Mouse (Mus musculus) ES-E14 (cell line): Measurements from ENCODE around the gene Rnf166. TPM values are rescaled to one million over a fixed set of nuclear protein-coding genes. Genes with fewer than 3 reads are reported as not detected.

ENCODE experiments used
- DNase-seq: peaks from one replicate; pipeline ENCODE4 v3.0.0-alpha.2; 2013; ENCODE audit warnings: low read depth, low spot score
- H3K27ac ChIP-seq: 2 replicates; pipeline ENCODE4 v1.5.1; 2012; ENCODE audit warnings: low read depth, mild to moderate bottlenecking, low read length, moderate library complexity, mixed read lengths; ENCODE audit not compliant: poor library complexity, insufficient read depth, severe bottlenecking
- H3K36me3 ChIP-seq: 2 replicates; pipeline ENCODE4 v1.6.1; 2012; ENCODE audit warnings: mild to moderate bottlenecking, low read length, moderate library complexity, mixed read lengths; ENCODE audit not compliant: control insufficient read depth, poor library complexity, insufficient read depth, severe bottlenecking
- H3K4me1 ChIP-seq, 2 experiments: fragments of 150-350 bp in 1 of 2; sonication (generic) in 1 of 2; 2 replicates each; pipeline ENCODE4 v1.6.1; 2012; ENCODE audit warnings: low read length in 2 of 2, mild to moderate bottlenecking in 1 of 2, mixed read lengths in 1 of 2; ENCODE audit not compliant: control insufficient read depth in 2 of 2, insufficient read depth in 2 of 2, poor library complexity in 1 of 2
- H3K4me3 ChIP-seq, 2 experiments: fragments of 150-350 bp in 1 of 2; sonication (generic) in 1 of 2; 2 replicates each; pipeline ENCODE4 v1.5.1; 2012; ENCODE audit warnings: low read length in 2 of 2, low read depth in 1 of 2, mild to moderate bottlenecking in 1 of 2, mixed read lengths in 1 of 2; ENCODE audit not compliant: insufficient read depth in 1 of 2, poor library complexity in 1 of 2, severe bottlenecking in 1 of 2
- H3K9ac ChIP-seq: 2 replicates; pipeline ENCODE4 v1.6.1; 2012; ENCODE audit warnings: low read depth, mild to moderate bottlenecking, low read length, mixed read lengths; ENCODE audit not compliant: poor library complexity, insufficient read depth, severe bottlenecking
- H3K9me3 ChIP-seq: fragments of 150-350 bp; sonication (generic); 2 replicates; pipeline ENCODE4 v1.6.1; 2012; ENCODE audit warnings: low read depth, mild to moderate bottlenecking, low read length; ENCODE audit not compliant: control insufficient read depth, insufficient read depth
- CHD2 ChIP-seq: IDR thresholded peaks from 2 replicates; pipeline ENCODE4 v1.6.1; 2014; ENCODE audit warnings: mild to moderate bottlenecking, low read depth, low read length, inconsistent platforms
- HCFC1 ChIP-seq: IDR thresholded peaks from 2 replicates; pipeline ENCODE4 v1.6.1; 2012; ENCODE audit warnings: low read length, inconsistent platforms, borderline replicate concordance; ENCODE audit not compliant: insufficient read depth
- MAFK ChIP-seq: IDR thresholded peaks from 2 replicates; pipeline ENCODE4 v1.6.1; 2014; ENCODE audit warnings: mild to moderate bottlenecking, low read depth, low read length, inconsistent platforms; ENCODE audit not compliant: insufficient read depth
- ZC3H11A ChIP-seq: IDR thresholded peaks from 2 replicates; pipeline ENCODE4 v1.6.1; 2012; ENCODE audit warnings: low read depth, mild to moderate bottlenecking, inconsistent platforms, low read length, borderline replicate concordance
- ZNF384 ChIP-seq: IDR thresholded peaks from 2 replicates; pipeline ENCODE4 v1.6.1; 2012; ENCODE audit warnings: low read depth, low read length, inconsistent platforms
- in situ Hi-C, 2 experiments: fragments of 600-800 bp; cut with MboI; formaldehyde crosslinking; loops; one replicate each; pipeline ENCODE4 v1.15.1; 2025; ENCODE audit warnings: low sequenced_read_pairs in 2 of 2, inconsistent platforms in 1 of 2; ENCODE audit not compliant: unreplicated experiment in 2 of 2
- total RNA-seq: library from RNA; depleted of rRNA; stranded (reverse); fragments of 300-350 nt; gene quantifications from 2 replicates; pipeline ENCODE4 v1.2.3, GENCODE M21; 2012

Gene Rnf166
- total RNA-seq, 1 experiment = 10.8 TPM

GRCm38 (mm10) chr8:122451161-122451703, 24.6 kb downstream of the Rnf166 start:
- H3K36me3 ChIP-seq = peaks cover 3% of the 10 kb centered on the region; the same call in 1 of the 2 replicates

DNA sequence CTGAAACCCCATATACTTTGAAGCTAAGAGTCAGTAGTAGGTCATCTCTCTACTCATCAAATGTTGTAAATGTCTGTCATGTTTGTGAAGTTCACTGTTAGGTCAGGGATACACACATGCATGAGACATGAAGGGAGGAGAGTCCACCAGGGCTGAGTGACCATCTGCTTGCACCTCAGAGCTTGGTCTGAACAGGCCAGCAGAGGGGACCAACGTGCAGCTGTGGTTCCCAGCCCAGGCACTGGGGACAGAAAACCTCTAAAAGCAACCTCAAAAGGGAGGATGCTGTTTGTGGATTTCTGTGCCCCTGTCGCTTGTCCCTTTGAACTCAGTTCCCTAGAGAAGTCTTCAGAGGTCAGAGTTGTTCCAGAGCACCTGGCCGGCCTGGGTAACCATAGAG, 30.7 kb downstream of the Rnf166 start:
- H3K36me3 ChIP-seq = no peaks in the 10 kb centered on the region
- H3K4me3 ChIP-seq = no peak overlapping the region
- H3K27ac ChIP-seq = no peak overlapping the region
- TF ChIP-seq CHD2 (no peak), MAFK (no peak), ZC3H11A (no peak), HCFC1 (no peak), ZNF384 (no peak)
- in situ Hi-C loops = no loop called here
- DNase-seq = no peak
- H3K4me1 ChIP-seq = peaks cover 0 to 5% of the 10 kb centered on the region in 2 experiments; a peak in 1 of 4 replicates
- no peak overlapping the region for H3K9ac ChIP-seq
- no peaks in the 10 kb centered on the region for H3K9me3 ChIP-seq

More at GRCm38 (mm10) chr8:122451161-122451703, 24.6 kb downstream of the Rnf166 start:
- no peak overlapping the region for H3K4me3 ChIP-seq
- H3K9ac ChIP-seq = no peak overlapping the region
- no peak for DNase-seq
- in situ Hi-C loops = no loop called here
- H3K4me1 ChIP-seq = no peaks in the 10 kb centered on the region; a peak in 1 of 4 replicates
- no peaks in the 10 kb centered on the region for H3K9me3 ChIP-seq
- TF ChIP-seq CHD2 (no peak), MAFK (no peak), ZNF384 (no peak), ZC3H11A (no peak), HCFC1 (no peak)
- H3K27ac ChIP-seq = no peak overlapping the region

- peaks cover 0 to 6% of the 10 kb centered on the region in 2 experiments; a peak in 1 of 4 replicates for H3K4me1 ChIP-seq
- in situ Hi-C loops = no loop called here
- peak overlapping the region; percentile 61 for H3K27ac ChIP-seq
- H3K9me3 ChIP-seq = no peaks in the 10 kb centered on the region
- peaks cover 6% of the 10 kb centered on the region; the same call in 1 of the 2 replicates for H3K36me3 ChIP-seq
- TF ChIP-seq HCFC1 (peak; percentile 74; the same call in 1 of the 2 replicates), ZNF384 (no peak)
- H3K4me3 ChIP-seq = peak overlapping the region; percentile 74 to 84
- DNase-seq = peak; percentile 69
- peak overlapping the region; percentile 94 for H3K9ac ChIP-seq
These were observed 31.7 kb downstream of the Rnf166 start for GRCm38 (mm10) chr8:122444058-122444748.

DNA sequence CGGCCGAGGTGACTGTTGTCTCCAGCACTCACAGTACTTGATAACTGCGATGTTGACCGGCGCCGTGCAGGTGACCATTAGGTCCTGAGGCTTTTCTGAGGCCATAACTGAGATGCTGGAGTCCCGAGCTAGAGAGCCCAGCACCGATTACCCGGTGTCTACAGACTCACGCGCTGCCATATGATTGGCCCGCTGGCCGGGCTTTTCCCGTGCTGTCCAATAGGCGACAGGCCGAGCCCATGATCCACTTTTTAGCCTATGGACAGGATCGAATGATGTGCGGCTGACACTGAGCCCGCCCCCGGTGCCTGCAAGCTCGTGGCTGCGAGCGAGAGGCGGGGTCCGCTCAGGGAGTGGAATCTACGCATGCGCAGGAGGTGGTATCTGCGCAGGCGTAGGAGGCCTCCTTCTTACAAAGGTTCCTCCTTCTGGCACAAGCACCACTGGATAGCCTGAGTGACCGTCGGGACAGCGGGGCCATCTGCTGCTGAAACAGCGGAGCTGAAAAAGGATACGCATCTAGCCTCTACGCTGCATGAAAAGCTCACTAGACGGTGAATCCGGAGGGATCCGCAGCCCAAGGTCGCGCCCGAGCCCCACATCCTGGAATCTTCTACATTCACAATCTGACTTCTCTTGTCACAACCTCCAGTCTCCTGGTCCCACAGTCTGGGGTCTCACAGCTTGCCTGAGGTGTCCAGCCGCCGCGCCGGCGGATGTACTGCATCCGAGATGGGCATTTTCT, 32.4 kb downstream of the Rnf166 start, which contains the start of gene Mvd:
Mvd (minus strand) TSS at position 161 of the 745 bp plus-strand sequence.
- H3K36me3 ChIP-seq = peaks cover 8% of the 10 kb centered on the region; the same call in 1 of the 2 replicates
- TF ChIP-seq MAFK (no peak), ZC3H11A (no peak)
- in situ Hi-C loops = no loop called here
- H3K27ac ChIP-seq = peak within 1 kb of the TSS; percentile 61
- peaks cover 0 to 8% of the 10 kb centered on the region in 2 experiments; a peak in 1 of 4 replicates for H3K4me1 ChIP-seq
- DNase-seq = peak; percentile 95
- H3K9ac ChIP-seq = peak within 1 kb of the TSS; percentile 94
- H3K9me3 ChIP-seq = no peaks in the 10 kb centered on the region
- peak within 1 kb of the TSS; percentile 84 to 97 for H3K4me3 ChIP-seq
